Mouse (Mus musculus) erythroblast, embryonic 14.5 days (primary cell): ENCODE measurements around the gene Ccm2.

ENCODE experiments used
- GATA1 ChIP-seq: IDR thresholded peaks from 2 replicates; pipeline ENCODE4 v1.6.1; 2012; ENCODE audit warnings: low read length, inconsistent platforms, mixed read lengths
- TAL1 ChIP-seq: IDR thresholded peaks from 3 replicates; pipeline ENCODE4 v1.6.1; 2012; ENCODE audit warnings: low read length, inconsistent platforms, mixed read lengths

- TF ChIP-seq TAL1 (no peak), GATA1 (no peak)
Observed at GRCm38 (mm10) chr11:6549770-6550169, 3.1 kb downstream of the Ccm2 start.
